Mouse (Mus musculus): ENCODE results near the gene Slc25a24. TPM values are rescaled to one million over a fixed set of nuclear protein-coding genes. Genes with fewer than 3 reads are reported as not detected.

Slc25a24 gene
- polyA plus RNA-seq, 1 experiment from 2014 or later, result 19.8 TPM

DNA sequence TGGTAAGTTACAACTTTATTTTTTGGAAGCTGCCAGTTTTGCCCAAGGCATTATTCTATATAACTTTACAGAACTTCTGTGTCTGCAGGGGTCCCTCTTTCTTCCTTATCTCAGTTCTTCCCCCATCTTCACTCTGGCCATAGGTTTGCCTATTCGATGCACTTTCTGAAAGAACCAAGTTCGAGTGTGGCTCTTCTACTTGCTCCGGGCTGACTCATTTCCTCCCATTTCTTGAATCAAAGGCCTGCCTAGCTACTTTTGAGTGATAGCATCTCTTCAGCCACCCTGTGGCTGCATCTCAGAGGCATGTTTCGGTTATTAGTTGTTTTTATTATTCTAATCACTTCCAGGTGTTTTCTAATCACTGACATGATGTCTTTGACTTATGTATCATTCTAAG is 1.1 kb downstream of the Slc25a24 start:
- WGBS, result 19% methylated on average over 4 of the region's 4 CpGs
- Histone ChIP-seq H3K9me3 (replicated peaks; ENCODE audit: control insufficient read depth, low read length) (no peaks in the 10 kb centered on the region), H3K36me3 (ENCODE audit: control insufficient read depth, insufficient read depth) (peaks cover 6% of the 10 kb centered on the region; the same call in 1 of the 2 replicates), H3K27ac (ENCODE audit: low read length) (peak overlapping the region; percentile 93), H3K4me2 (ENCODE audit: low read depth, low read length) (peak overlapping the region; percentile 80), H3K4me3 (ENCODE audit: low read length) (peak overlapping the region; percentile 96), H3K4me1 (ENCODE audit: control insufficient read depth, insufficient read depth, low read length) (peaks cover 24% of the 10 kb centered on the region), H3K27me3 (ENCODE audit: control insufficient read depth, insufficient read depth, low read length) (no peaks in the 10 kb centered on the region), H3K9ac (ENCODE audit: low read length) (peak overlapping the region; percentile 97)
- no peak for ATAC-seq (replicated peaks; ENCODE audit: extremely low read depth, insufficient read depth, low FRiP score)

DNA sequence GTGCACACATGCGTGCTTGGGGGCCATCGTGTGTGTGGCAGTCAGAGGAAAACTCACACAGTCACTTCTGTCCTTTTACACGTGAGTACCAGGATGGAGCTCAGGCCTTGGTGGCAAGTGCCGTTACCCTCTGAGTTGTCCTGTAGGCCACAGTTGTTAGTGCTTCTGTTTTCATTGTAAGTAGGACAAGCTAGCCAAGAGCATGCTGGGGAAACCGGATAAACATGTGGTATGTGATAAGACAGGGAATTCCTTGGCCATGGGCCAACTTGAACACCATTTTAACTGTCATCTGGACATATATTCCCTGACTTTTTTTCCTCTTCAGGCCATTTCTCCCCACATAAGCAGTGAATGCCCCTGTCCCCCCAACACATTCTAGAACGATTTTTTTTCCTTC is 2.6 kb downstream of the Slc25a24 start:
- no peaks in the 10 kb centered on the region for H3K27me3 ChIP-seq (ENCODE audit: control insufficient read depth, insufficient read depth, low read length)
- ATAC-seq (replicated peaks; ENCODE audit: extremely low read depth, insufficient read depth, low FRiP score), result no peak
- peaks cover 24% of the 10 kb centered on the region for H3K4me1 ChIP-seq (ENCODE audit: control insufficient read depth, insufficient read depth, low read length)
- H3K36me3 ChIP-seq (ENCODE audit: control insufficient read depth, insufficient read depth), result peaks cover 4% of the 10 kb centered on the region; the same call in 1 of the 2 replicates
- no peak overlapping the region for H3K9ac ChIP-seq (ENCODE audit: low read length)
- no peak overlapping the region for H3K4me3 ChIP-seq (ENCODE audit: low read length)
- H3K4me2 ChIP-seq (ENCODE audit: low read depth, low read length), result no peak overlapping the region
- no peaks in the 10 kb centered on the region for H3K9me3 ChIP-seq (replicated peaks; ENCODE audit: control insufficient read depth, low read length)
- WGBS, result 43% methylated on average over 6 of the region's 6 CpGs
- H3K27ac ChIP-seq (ENCODE audit: low read length), result no peak overlapping the region

DNA sequence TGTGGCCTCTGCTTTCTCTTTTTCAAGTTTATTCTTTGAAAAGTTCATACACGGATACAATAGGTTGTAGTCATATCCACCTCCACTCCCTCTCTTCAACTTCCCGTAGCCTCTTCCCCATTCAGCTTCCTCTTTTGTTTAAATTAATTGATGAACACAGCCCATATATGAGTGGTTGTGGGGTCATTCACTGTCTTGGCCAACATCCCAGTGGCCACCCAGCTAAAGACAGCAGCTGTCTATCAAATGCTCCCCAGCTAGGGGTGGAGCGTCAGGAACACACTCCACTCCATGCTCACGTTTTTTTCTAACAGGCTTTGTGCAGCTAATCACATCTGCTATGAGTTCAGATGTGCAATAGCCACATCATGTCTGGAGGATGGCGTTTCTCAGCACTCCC is 6.8 kb downstream of the Slc25a24 start:
- 57% methylated on average over 5 of the region's 5 CpGs for WGBS
- H3K27ac ChIP-seq (ENCODE audit: low read length), result no peak overlapping the region
- H3K27me3 ChIP-seq (ENCODE audit: control insufficient read depth, insufficient read depth, low read length), result no peaks in the 10 kb centered on the region
- no peaks in the 10 kb centered on the region for H3K9me3 ChIP-seq (replicated peaks; ENCODE audit: control insufficient read depth, low read length)
- H3K4me2 ChIP-seq (ENCODE audit: low read depth, low read length), result no peak overlapping the region
- peaks cover 15% of the 10 kb centered on the region; the same call in 1 of the 2 replicates for H3K36me3 ChIP-seq (ENCODE audit: control insufficient read depth, insufficient read depth)
- H3K4me1 ChIP-seq (ENCODE audit: control insufficient read depth, insufficient read depth, low read length), result peaks cover 12% of the 10 kb centered on the region
- no peak overlapping the region for H3K9ac ChIP-seq (ENCODE audit: low read length)
- no peak overlapping the region for H3K4me3 ChIP-seq (ENCODE audit: low read length)
- no peak for ATAC-seq (replicated peaks; ENCODE audit: extremely low read depth, insufficient read depth, low FRiP score)

DNA sequence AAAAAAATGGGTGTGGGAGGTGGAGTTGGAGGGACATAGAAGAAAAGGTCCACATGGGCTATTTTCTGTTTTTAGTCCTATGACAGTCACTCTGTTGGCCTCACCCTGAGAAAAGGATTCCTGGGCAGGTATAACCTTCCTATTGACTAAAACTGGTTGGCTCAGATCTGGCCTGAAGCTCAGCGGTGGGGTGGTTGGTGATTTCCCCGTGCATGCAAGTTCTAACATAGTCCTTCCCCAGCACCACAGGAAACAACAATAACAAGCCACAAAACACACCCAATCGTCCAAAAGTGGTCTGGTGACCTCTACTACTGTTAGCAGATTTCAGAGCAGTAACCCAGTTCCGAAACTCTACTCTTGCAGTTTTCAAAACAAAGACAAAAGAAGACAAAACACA is 10.0 kb downstream of the Slc25a24 start:
- WGBS, result 86% methylated on average over 4 of the region's 4 CpGs
- no peaks in the 10 kb centered on the region for H3K27me3 ChIP-seq (ENCODE audit: control insufficient read depth, insufficient read depth, low read length)
- H3K4me3 ChIP-seq (ENCODE audit: low read length), result no peak overlapping the region
- no peaks in the 10 kb centered on the region for H3K9me3 ChIP-seq (replicated peaks; ENCODE audit: control insufficient read depth, low read length)
- H3K4me2 ChIP-seq (ENCODE audit: low read depth, low read length), result no peak overlapping the region
- H3K4me1 ChIP-seq (ENCODE audit: control insufficient read depth, insufficient read depth, low read length), result no peaks in the 10 kb centered on the region
- H3K9ac ChIP-seq (ENCODE audit: low read length), result no peak overlapping the region
- no peak for ATAC-seq (replicated peaks; ENCODE audit: extremely low read depth, insufficient read depth, low FRiP score)
- peaks cover 17% of the 10 kb centered on the region for H3K36me3 ChIP-seq (ENCODE audit: control insufficient read depth, insufficient read depth)
- H3K27ac ChIP-seq (ENCODE audit: low read length), result no peak overlapping the region

DNA sequence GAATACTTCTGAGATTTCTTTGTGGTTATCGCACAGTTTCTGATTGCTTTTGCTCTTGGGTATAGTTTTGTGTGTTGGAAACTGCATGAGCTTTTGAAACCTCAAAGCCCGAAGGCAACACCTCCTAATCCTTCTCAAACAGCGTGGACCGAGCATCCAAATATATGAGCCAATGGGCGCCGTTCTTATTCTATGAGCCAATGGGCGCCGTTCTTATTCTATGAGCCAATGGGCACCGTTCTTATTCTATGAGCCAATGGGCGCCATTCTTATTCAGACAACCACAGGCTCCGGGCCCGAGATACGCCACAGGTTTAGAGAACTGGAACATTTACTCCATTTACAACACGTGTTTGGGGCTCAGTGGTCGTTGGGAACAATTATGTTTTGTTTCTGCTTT is 11.1 kb downstream of the Slc25a24 start:
- Histone ChIP-seq H3K27me3 (ENCODE audit: control insufficient read depth, insufficient read depth, low read length) (no peaks in the 10 kb centered on the region), H3K36me3 (ENCODE audit: control insufficient read depth, insufficient read depth) (peaks cover 17% of the 10 kb centered on the region), H3K4me1 (ENCODE audit: control insufficient read depth, insufficient read depth, low read length) (no peaks in the 10 kb centered on the region), H3K9ac (ENCODE audit: low read length) (no peak overlapping the region), H3K4me2 (ENCODE audit: low read depth, low read length) (no peak overlapping the region), H3K9me3 (replicated peaks; ENCODE audit: control insufficient read depth, low read length) (no peaks in the 10 kb centered on the region), H3K27ac (ENCODE audit: low read length) (no peak overlapping the region), H3K4me3 (ENCODE audit: low read length) (no peak overlapping the region)
- 96% methylated on average over 15 of the region's 15 CpGs for WGBS
- ATAC-seq (replicated peaks; ENCODE audit: extremely low read depth, insufficient read depth, low FRiP score), result no peak

DNA sequence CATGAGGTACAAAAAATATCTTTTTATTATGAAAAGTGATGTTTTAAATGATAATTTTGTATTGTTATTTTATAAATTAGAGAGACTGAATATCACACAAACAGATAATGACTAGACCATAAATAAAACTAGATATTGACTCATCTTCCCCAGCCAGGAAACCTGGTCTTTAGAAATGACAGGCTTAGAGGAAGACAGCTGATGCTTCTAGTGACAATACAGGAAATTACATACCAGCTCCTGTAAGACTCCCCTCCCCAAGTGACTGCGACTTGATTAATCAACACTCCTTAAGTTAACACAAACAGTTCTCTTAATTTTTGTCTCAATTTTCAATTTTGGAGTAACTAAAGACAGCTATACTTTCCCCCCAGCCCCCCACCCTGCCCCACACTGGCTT is 12.4 kb downstream of the Slc25a24 start:
- Histone ChIP-seq H3K27me3 (ENCODE audit: control insufficient read depth, insufficient read depth, low read length) (no peaks in the 10 kb centered on the region), H3K36me3 (ENCODE audit: control insufficient read depth, insufficient read depth) (peaks cover 17% of the 10 kb centered on the region)

DNA sequence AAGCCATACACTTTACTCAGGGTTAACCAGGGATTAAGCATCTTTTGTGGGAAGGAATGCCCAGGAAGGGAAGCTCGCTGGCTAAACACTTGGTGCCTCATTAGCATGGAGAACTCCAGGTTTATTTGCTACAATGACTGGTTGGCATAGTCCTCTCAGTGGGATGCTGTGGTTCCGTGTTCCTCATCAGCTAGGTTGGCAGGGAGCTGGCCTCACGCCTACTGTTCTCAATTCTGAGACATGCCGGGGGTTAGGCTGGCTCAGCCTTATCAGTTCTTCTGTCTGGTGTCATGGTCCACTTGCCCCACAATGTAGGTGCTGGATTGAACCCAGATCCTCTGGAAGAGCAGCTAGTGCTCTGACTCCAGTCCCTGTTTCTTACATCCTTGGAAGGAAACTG is 29.6 kb downstream of the Slc25a24 start:
- H3K27ac ChIP-seq (ENCODE audit: low read length), result no peak overlapping the region
- no peak overlapping the region for H3K4me3 ChIP-seq (ENCODE audit: low read length)
- H3K9me3 ChIP-seq (replicated peaks; ENCODE audit: control insufficient read depth, low read length), result no peaks in the 10 kb centered on the region
- H3K36me3 ChIP-seq (ENCODE audit: control insufficient read depth, insufficient read depth), result no peaks in the 10 kb centered on the region; the same call in 1 of the 2 replicates
- ATAC-seq (replicated peaks; ENCODE audit: extremely low read depth, insufficient read depth, low FRiP score), result no peak
- no peaks in the 10 kb centered on the region for H3K27me3 ChIP-seq (ENCODE audit: control insufficient read depth, insufficient read depth, low read length)
- WGBS, result 68% methylated on average over 4 of the region's 4 CpGs
- no peaks in the 10 kb centered on the region for H3K4me1 ChIP-seq (ENCODE audit: control insufficient read depth, insufficient read depth, low read length)
- H3K9ac ChIP-seq (ENCODE audit: low read length), result no peak overlapping the region
- no peak overlapping the region for H3K4me2 ChIP-seq (ENCODE audit: low read depth, low read length)

More for the DNA sequence above, 12.4 kb downstream of the Slc25a24 start:
- Histone ChIP-seq H3K4me1 (ENCODE audit: control insufficient read depth, insufficient read depth, low read length) (no peaks in the 10 kb centered on the region), H3K27ac (ENCODE audit: low read length) (no peak overlapping the region), H3K9me3 (replicated peaks; ENCODE audit: control insufficient read depth, low read length) (no peaks in the 10 kb centered on the region), H3K9ac (ENCODE audit: low read length) (no peak overlapping the region), H3K4me2 (ENCODE audit: low read depth, low read length) (no peak overlapping the region), H3K4me3 (ENCODE audit: low read length) (no peak overlapping the region)
- ATAC-seq (replicated peaks; ENCODE audit: extremely low read depth, insufficient read depth, low FRiP score), result no peak
- 73% methylated on average over 1 of the region's 1 CpGs for WGBS

DNA sequence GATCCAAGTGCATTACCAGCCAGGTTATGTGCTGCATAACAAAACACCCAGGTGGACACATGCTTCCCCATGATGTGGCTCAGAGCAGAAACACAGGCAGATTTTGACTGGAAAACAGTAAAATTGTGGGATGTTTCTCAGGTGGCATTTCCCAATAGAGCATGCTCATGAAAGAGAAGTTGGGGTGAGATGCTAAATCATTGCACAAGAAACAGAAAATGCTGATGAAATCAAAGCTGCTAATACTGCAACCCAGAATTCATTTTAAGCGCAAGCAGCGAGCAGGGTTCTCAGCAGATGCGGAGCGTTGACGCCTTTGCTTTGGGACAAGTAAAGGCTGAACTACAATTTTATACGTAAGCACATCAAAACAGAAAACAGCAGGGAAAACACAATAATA is 30.5 kb downstream of the Slc25a24 start:
- ATAC-seq (replicated peaks; ENCODE audit: extremely low read depth, insufficient read depth, low FRiP score), result no peak
- 96% methylated on average over 6 of the region's 6 CpGs for WGBS
- H3K4me2 ChIP-seq (ENCODE audit: low read depth, low read length), result no peak overlapping the region

DNA sequence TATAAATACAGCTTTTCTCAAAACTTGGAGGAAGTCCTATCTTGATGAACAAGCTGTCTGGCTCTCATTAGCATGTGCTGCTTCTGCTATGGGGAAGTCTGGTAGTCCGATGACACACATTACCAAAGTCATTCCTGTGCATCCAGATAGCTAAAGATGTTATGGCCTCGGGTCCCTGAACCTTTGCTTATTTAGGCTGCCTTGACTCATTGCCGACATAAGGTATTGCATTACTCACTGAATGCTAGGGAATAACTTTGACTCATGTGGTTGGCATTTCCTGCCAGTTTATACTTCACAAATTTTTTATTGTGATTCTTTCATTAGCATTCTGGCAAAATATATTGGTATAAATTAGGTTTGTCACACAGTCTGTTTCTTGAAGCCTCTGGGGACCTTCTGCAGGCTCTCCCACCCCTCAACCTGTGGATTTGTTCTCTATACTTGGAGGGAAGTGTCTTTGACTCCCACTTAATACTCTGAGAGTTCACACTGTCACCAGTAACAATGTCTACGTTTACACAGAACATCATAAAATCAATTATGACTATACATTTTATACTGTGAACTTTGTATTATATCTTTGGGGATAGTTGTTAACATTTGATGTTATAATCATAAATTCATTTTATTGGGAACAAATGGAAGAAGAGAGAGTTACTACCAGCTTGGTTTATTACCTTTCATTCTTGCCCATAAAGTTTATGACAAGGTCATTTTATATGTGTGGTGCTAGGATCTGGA is 33.1 kb downstream of the Slc25a24 start:
- WGBS, result 72% methylated on average over 4 of the region's 4 CpGs
- no peak overlapping the region for H3K9ac ChIP-seq (ENCODE audit: low read length)
- H3K9me3 ChIP-seq (replicated peaks; ENCODE audit: control insufficient read depth, low read length), result no peaks in the 10 kb centered on the region
- H3K4me2 ChIP-seq (ENCODE audit: low read depth, low read length), result no peak overlapping the region
- no peaks in the 10 kb centered on the region for H3K27me3 ChIP-seq (ENCODE audit: control insufficient read depth, insufficient read depth, low read length)
- no peak for ATAC-seq (replicated peaks; ENCODE audit: extremely low read depth, insufficient read depth, low FRiP score)
- no peak overlapping the region for H3K27ac ChIP-seq (ENCODE audit: low read length)
- no peak overlapping the region for H3K4me3 ChIP-seq (ENCODE audit: low read length)
- no peaks in the 10 kb centered on the region for H3K4me1 ChIP-seq (ENCODE audit: control insufficient read depth, insufficient read depth, low read length)
- H3K36me3 ChIP-seq (ENCODE audit: control insufficient read depth, insufficient read depth), result peaks cover 15% of the 10 kb centered on the region

More for the DNA sequence above, 30.5 kb downstream of the Slc25a24 start:
- Histone ChIP-seq H3K4me1 (ENCODE audit: control insufficient read depth, insufficient read depth, low read length) (no peaks in the 10 kb centered on the region), H3K27me3 (ENCODE audit: control insufficient read depth, insufficient read depth, low read length) (no peaks in the 10 kb centered on the region), H3K36me3 (ENCODE audit: control insufficient read depth, insufficient read depth) (peaks cover under 1% of the 10 kb centered on the region; the same call in 1 of the 2 replicates), H3K9ac (ENCODE audit: low read length) (no peak overlapping the region), H3K27ac (ENCODE audit: low read length) (no peak overlapping the region), H3K4me3 (ENCODE audit: low read length) (no peak overlapping the region), H3K9me3 (replicated peaks; ENCODE audit: control insufficient read depth, low read length) (no peaks in the 10 kb centered on the region)
